Mouse (Mus musculus): ENCODE data around the gene Ang2.
"Not testable (repeated sequence)": the region's sequence is repeated elsewhere in the genome, so short reads cannot be mapped to it uniquely, and the experiment has no call there.

Ang2 gene

DNA sequence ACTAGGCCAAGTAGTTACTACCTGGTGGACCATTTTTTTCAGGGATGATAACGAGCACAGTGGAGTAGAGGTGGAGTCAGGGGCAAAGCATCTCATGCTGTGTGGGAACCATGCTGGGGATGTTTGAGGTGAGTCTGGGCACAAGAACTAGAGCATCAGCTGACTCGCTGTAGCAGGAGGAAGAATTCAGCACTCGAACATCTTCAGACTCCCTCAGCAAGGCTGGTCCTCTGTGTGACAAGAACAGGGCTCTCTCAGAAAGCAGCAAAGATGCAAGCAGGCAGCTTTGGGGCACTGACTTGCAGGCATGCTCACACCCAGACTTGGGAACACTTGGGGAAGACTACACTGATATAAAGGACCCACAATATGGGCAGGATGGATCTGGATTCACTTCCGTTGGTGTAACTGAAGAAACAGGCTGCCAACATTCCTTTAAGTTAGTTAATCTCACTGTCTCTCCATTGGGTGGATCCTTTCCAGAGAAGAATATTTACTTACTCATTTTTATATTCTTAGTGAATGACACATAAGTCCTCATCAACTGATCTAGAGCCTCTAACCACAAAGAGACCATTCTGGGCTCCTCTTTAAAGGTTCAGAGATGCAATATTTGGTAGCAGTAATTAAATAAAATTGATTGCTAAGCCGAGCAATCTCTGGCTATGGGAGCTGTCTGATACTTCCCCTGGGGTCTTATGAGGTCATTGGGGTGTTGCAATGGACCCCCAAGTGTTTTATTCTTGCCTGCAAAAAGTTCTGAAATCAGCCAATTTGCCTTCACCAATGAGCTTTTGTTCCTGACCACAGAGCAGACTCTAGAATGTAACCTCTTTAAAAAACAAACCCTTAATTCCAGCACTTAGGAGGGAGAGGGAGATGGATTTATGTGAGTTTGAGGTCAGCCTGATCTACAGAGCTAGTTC, at the start of gene Ang2:
Gene Ang2, minus strand, starts transcription at position 51 of the 926 bp plus-strand sequence.
- no peak for DNase-seq (ENCODE audit: low spot score)

DNA sequence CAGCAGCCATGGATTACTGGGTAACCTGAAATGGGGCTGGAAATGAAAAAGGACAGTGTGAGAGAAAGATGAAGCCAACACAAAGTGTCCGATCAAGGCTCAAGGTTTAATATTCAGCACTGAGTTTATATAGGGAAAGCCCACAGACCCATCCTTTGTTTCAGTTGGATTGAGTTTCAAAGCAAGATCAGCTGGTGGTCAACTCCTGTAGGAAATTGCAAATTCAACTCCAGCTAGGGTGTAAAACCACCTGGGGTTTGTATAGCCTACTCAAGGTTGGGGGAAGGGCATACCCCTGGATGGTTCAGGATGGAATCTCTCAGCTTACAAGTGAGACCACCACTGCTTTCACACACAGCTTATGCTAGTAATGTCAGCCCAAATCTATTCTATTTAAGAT, 48.8 kb upstream of the Ang2 start:
- DNase-seq (ENCODE audit: low spot score), result no peak

DNA sequence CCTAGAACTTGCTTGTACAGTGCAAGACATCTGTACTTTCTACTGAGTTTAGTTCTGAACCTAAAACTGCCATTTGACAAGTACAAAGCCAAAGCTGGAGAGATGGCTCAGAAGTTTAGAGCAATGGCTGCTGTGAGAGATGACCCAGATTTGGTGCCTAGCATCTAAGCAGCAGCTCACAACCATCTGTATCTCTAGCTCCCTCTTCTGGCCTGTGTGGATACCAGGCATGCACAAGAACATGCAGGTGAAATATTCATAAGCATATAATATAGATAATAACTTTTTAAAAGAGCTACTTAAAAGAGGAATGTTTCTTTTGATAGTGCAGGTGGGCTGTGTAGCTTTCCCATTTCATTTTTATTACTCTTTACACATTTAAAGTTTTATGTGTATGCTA, 42.0 kb upstream of the Ang2 start:
- peak; percentile 54 for DNase-seq (ENCODE audit: low spot score)

DNA sequence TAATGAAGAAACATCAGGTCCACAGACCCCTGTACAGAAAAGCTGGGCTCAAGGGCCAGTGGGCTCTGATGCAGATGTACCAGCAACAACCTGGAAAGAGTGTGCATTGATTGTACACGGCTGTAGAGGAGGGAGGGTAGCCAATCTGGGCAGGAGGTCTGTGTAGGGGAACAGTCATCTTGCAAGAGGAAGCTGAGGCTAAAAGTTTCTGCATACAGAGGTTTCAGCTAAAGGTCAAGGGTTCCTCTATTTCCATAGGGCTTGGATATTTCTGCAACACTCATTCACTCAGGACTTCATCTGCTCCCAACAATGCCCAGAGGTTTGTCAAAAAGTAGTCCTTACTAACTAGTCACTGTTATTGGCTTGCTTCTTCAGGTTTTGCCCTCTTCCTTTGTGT, 38.5 kb upstream of the Ang2 start:
- not testable (repeated sequence) for DNase-seq (ENCODE audit: low spot score)

DNA sequence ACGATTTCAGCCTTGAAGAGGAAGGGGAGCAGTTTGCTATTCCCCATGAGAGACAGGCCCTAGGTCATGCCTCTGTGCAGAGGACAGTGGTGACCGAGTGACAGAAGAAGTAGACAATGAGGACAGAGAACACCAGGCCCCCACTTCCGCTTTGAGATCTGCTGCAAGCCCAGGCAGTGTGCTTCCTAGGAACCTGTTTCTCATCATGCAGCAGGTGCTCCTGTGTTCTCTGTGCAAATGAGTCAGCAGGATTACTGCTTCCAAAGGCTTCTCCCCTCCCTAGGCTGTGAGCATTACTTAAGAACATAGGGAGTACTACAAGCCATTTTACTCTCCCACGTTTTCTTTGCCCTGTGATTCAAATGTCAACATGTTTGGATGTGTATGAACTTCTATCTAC, 30.7 kb upstream of the Ang2 start:
- not testable (repeated sequence) for DNase-seq (ENCODE audit: low spot score)

DNA sequence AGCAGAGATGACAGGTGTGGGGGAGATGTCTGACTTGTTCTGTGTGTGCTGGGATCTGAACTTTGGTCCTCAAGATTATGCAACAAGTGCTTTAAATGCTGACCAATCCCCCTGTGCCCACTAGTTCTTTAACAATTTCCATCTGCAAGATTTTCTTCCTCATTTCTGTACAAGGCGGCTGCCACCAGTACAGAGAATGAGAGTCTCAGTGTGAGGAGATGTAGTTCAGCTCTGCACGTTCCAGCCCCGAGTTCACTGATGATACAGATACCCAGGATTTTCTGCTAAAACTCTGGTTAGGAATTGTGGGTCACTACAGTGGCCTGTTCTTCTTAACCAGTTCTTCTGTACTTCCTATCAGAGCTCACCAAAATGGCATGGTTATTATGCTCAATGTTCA, 21.1 kb upstream of the Ang2 start:
- DNase-seq (ENCODE audit: low spot score), result not testable (repeated sequence)

DNA sequence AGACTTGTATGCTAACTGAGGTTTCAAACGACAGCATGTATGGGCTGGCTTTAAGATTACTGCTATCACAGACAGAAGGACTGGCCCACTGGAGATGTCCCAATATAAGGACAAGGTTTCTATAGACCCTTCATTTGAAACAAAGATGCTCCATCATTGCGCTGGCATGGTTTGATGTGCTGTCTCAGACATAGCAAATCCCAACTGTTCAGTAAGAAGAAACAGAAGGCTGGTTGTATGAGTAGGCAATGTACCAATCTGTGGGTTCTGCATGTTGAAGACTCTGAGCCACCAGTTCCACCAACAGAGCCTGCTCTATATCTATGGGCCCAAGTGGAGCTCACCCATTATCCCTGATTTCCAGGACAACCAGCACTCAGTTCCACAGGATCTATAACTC, 4.2 kb upstream of the Ang2 start, which contains the start of gene Ear14:
Gene Ear14, plus strand, starts transcription at position 277 of the 400 bp plus-strand sequence.
- DNase-seq (ENCODE audit: low spot score), result no peak

DNA sequence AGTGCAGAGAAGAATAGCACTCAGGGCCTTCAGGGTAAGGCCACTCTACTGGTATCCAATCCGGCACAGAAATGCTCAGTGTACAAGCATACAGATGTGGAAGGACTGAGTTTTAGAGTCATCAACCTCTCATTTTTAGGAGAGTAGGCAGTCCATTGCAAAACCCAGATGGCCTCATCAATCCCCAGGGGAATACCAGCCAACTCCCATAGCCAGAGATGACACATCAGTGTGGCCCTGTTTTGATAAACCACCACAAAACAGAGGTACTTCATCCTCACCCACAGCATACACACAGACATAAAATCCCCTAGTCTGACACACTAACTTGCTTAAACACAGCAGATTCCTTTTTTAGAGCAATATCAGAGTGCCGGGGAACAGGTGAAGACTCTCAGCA, 1.5 kb upstream of the Ang2 start:
- no peak for DNase-seq (ENCODE audit: low spot score)

DNA sequence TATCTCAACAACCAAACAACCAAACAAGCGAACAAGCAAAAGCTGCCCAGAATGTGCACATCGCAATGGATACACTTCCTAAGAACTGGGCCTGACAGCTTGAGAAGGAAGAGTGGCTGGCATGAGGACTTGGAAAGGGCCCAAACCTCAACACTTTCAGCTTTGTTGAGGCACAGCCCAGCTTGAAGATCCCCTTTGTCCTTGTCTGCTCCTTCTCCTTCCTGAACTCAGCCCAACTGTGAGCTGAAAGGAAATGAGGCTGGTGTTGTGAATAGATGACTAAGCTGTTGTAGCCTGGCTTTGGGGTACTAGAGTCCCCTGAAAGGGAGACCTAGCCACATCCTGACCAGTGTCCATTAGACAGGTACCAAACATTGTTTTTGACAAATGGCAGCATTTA, 1.1 kb upstream of the Ang2 start:
- DNase-seq (ENCODE audit: low spot score), result no peak

GRCm38 (mm10) chr14:51195681-51196080, 3.3 kb downstream of the Ang2 start:
- no peak for DNase-seq (ENCODE audit: low spot score)

GRCm38 (mm10) chr14:51181051-51181450, 17.9 kb downstream of the Ang2 start:
- not testable (repeated sequence) for DNase-seq (ENCODE audit: low spot score)

DNA sequence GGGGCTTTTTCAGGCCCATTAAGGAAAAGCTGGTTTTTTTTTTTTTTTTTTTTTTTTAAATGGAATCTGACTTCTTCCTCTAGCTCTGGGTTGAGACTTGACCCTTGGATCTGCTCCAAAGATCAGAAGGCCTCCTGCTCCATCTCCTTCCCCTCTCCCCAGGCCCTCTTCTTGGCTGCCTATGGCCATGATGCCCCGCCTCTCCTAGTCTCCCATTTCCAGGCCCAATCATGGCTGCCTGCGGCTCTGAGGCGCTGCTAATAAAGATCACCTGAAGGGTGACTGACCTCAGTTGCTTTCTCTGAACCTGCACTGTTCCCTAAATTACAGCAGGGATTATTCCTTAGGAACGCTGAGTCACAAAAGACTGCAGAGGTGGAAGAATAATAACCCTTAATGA, 25.1 kb downstream of the Ang2 start:
- DNase-seq (ENCODE audit: low spot score), result no peak

DNA sequence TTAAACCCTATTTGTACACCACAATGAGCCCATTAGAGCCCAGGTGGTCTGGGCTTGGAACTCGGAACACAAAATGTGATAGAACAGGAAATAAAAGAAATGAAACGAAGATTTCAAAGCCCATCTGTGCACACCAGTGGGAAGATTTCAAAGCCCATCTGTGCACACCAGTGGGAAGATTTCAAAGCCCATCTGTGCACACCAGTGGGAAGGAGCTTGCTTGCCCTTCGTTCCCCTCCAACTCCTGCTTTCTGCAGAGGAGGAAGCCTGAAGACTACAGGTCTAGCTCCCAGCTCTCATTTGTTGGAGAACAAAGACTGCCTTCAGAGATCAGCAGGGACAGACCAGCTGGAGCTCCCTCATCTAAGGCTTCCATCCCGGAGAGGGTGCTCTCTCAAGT, 26.0 kb downstream of the Ang2 start:
- DNase-seq (ENCODE audit: low spot score), result not testable (repeated sequence)

GRCm38 (mm10) chr14:51172095-51172865, 26.7 kb downstream of the Ang2 start:
- DNase-seq (ENCODE audit: low spot score), result peak; percentile 54

DNA sequence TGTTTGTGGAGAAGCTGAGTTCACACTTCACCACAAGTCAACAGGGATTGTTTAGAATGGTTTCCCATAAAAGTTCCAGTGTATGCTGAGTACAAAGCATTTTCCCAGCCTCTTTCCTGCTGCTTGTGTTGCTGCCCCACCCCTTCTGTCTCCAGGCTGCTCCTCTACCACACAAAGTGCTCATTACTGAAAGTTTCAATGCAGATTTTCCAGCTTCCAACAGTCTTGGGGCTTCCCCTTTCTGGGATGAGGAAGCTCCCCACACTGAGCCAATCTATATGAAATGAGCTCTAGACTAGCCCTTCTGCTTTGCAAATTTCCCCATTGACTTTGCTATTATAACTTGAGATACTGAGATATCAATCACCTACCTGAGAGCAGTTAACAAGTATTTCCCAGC, 32.9 kb downstream of the Ang2 start:
- no peak for DNase-seq (ENCODE audit: low spot score)

DNA sequence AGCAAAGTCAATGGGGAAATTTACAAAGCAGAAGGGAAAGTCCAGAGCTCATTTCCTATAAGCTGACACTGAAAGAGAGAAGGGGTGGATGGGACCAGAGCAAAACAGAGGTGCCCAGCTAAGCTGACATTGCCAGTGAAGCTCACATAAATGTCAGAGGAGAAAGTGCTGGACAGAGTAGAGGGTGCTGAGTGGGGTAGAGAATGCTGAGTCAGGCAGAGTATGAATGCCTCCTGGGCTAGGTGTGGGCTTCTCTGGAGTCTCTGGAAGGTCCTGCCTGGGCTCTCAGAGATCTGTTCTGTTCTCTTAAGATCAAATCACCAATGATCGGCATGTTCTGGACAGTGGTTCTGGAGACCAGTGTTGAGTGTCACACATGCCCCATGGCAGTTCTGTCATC, 33.5 kb downstream of the Ang2 start:
- DNase-seq (ENCODE audit: low spot score), result no peak

- not testable (repeated sequence) for DNase-seq (ENCODE audit: low spot score)
These were observed 35.6 kb downstream of the Ang2 start for GRCm38 (mm10) chr14:51163323-51163722.

GRCm38 (mm10) chr14:51161976-51162375, 37.0 kb downstream of the Ang2 start, which contains the start of gene Rnase2b:
Gene Rnase2b, plus strand, starts transcription at chr14:51162260.
- DNase-seq (ENCODE audit: low spot score), result not testable (repeated sequence)

- no peak for DNase-seq (ENCODE audit: low spot score)
These were observed 41.9 kb downstream of the Ang2 start for GRCm38 (mm10) chr14:51157072-51157471.

GRCm38 (mm10) chr14:51156736-51157068, 42.2 kb downstream of the Ang2 start:
- DNase-seq (ENCODE audit: low spot score), result no peak

DNA sequence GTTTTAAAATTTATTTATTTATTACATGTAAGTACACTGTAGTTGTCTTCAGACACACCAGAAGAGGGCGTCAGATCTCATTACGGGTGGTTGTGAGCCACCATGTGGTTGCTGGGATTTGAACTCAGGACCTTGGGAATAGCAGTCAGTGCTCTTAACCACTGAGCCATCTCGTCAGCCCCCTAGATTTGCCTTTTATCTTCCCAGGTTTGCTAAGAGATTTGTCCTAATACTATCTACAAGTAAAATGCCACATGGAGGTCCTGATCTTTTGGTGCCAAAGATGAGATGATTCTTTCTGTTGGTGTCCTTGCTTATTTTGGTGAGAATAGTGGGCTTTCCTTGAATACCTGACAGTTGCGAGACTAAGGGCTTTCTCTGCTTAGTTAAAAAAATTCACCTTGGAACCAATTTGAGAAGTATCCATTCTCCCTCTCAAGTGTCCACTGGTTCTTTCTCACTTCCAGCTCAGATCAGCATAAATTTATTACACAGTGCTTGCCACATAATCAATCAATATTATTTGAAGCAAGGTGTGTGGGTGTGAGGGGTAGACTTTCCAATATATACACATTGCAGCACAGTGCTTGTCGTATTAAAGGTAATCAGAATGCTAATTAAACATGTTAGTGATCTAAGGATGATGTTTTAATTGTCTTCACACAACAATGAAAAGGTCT, 42.8 kb downstream of the Ang2 start:
- no peak for DNase-seq (ENCODE audit: low spot score)

DNA sequence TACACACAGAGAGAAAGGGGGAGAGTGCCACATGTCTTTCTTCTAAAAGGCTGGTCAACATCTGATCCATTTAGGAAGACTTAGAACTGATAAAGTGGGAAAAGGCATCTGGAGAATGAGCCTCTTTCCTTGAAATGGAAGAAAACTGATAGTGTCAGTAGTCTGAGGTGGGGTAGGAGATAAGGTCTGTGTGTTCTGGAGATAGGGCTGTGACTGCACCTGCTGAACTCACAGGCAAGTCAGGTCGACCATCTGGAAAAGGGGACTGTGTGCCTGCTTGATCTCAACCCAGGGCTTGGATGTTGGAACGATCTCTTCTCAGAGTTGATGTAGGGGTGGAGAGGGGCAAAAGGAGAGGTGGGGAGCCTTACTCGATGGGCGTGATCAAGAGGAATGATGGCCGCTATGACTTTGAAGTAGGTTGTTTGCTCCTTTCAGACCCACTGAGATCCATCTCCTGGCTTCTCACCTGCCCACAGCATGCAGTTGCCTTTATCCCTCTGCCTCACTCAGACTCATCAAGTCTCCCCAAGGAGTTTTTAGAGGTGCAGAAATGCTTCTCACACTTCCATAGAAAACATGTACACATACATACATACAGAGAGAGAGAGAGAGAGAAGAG, 46.6 kb downstream of the Ang2 start:
- DNase-seq (ENCODE audit: low spot score), result no peak

Measured in urinary bladder, postnatal 14 days (tissue).